ENCODE assay signal across 17 mouse cellular contexts in the genomic region with DNA sequence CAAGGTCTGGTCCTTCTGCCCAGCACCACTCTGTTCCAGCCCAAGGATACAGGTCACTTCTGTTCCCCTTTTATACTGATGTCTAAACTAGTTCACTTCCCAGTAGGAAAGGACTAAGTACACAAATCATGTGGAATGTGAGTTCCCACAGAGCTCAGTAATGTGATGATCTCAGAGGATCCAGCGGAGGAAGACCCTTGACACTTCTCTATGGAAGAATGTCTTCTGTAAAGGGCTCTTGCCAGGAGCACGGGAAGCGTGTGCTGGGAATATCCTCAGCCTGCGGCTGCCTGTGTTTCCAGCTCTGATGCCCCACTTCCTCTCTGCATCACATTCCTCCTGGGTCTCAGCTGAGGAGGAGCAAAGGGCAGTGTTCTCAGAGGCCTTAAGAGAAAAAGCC. TPM values are rescaled to one million over a fixed set of nuclear protein-coding genes. Genes with fewer than 3 reads are reported as not detected.
DNase-seq lines count a peak whose midpoint lies in the region; ATAC-seq and TF ChIP-seq lines count a peak whose summit lies in the region.
"Had no signal": no experiment of that assay in that cellular context is flagged by ENCODE, and none has a peak within 500 bp of the region (broad histone marks: within the 10 kb centered on the region; RNA-seq: fewer than 3 reads in every experiment).

No protein-coding gene starts in this region.

- H3K9ac ChIP-seq in hindbrain, embryonic 13.5 days: no peak overlapping the region
- H3K9ac ChIP-seq: embryonic facial prominence, embryonic 12.5 days; hindbrain, embryonic 12.5 days; lung, embryonic 15.5 days; midbrain, embryonic 13.5 days; stomach, embryonic 15.5 days had no signal

- H3K9me3 ChIP-seq in hindbrain, embryonic 13.5 days: no peaks in the 10 kb centered on the region
- H3K9me3 ChIP-seq: embryonic facial prominence, embryonic 12.5 days; forebrain, embryonic 10.5 days; hindbrain, embryonic 12.5 days; lung, embryonic 15.5 days; midbrain, embryonic 13.5 days; stomach, embryonic 15.5 days had no signal

- no peak for ATAC-seq in hindbrain, embryonic 13.5 days (ENCODE audit: low FRiP score)
- ATAC-seq: midbrain, embryonic 13.5 days had no signal

- no peaks in the 10 kb centered on the region for H3K36me3 ChIP-seq in hindbrain, embryonic 13.5 days
- H3K36me3 ChIP-seq: hindbrain, embryonic 12.5 days; lung, embryonic 15.5 days; stomach, embryonic 15.5 days had no signal

- no peaks in the 10 kb centered on the region for H3K27me3 ChIP-seq in hindbrain, embryonic 13.5 days
- H3K27me3 ChIP-seq: embryonic facial prominence, embryonic 12.5 days; hindbrain, embryonic 12.5 days; lung, embryonic 15.5 days; midbrain, embryonic 13.5 days; stomach, embryonic 15.5 days had no signal

- intact Hi-C loops in gastrocnemius, adult 2 months (cut with DNase I): no loop called here
- intact Hi-C loops in gastrocnemius, postnatal 36 days (cut with DNase I): no loop called here
- intact Hi-C loops in heart, postnatal 14 days (cut with DNase I): loop anchor here (5.0 kb wide), 1 partner anchor 34 kb away; no protein-coding TSS in a partner anchor

- H3K27ac ChIP-seq in gastrocnemius, adult 2 months: peak overlapping the region; percentile 35; the same call in 1 of the 2 replicates
- H3K27ac ChIP-seq in hindbrain, embryonic 13.5 days: no peak overlapping the region
- H3K27ac ChIP-seq: embryonic facial prominence, embryonic 12.5 days; forebrain, embryonic 10.5 days; hindbrain, embryonic 12.5 days; midbrain, embryonic 13.5 days; stomach, embryonic 15.5 days had no signal

- peaks cover 72% of the 10 kb centered on the region for H3K4me1 ChIP-seq in hindbrain, embryonic 13.5 days (replicated peaks)

- H3K4me2 ChIP-seq in hindbrain, embryonic 13.5 days: no peak overlapping the region
- H3K4me2 ChIP-seq: embryonic facial prominence, embryonic 12.5 days; hindbrain, embryonic 12.5 days; lung, embryonic 15.5 days; midbrain, embryonic 13.5 days; stomach, embryonic 15.5 days had no signal

- DNase-seq in gastrocnemius, adult 2 months: no peak
- DNase-seq in gastrocnemius, postnatal 36 days: no peak
- peak; percentile 25 for DNase-seq in R1 (ENCODE audit: low read depth, low spot score)
- DNase-seq in heart, postnatal 14 days: peak; percentile 33 to 36
- peak; percentile 77 for DNase-seq in kidney, postnatal 14 days
- DNase-seq in urinary bladder, postnatal 36 days (ENCODE audit: low spot score in 2 of 2): no peak
- no peak for DNase-seq in ovary, postnatal 14 days (ENCODE audit: low spot score)
- DNase-seq: cerebellum, postnatal 10 days; thymus, postnatal 25 days had no signal

- H3K4me3 ChIP-seq in gastrocnemius, adult 2 months: no peak overlapping the region
- no peak overlapping the region for H3K4me3 ChIP-seq in hindbrain, embryonic 13.5 days
- H3K4me3 ChIP-seq: embryonic facial prominence, embryonic 12.5 days; forebrain, embryonic 10.5 days; hindbrain, embryonic 12.5 days; lung, embryonic 15.5 days; midbrain, embryonic 13.5 days; stomach, embryonic 15.5 days had no signal

- TF ChIP-seq CTCF in gastrocnemius, adult 2 months (IDR thresholded peaks at IDR 0.05): no peak

- WGBS in hindbrain, embryonic 13.5 days: 64% methylated on average over 4 of the region's 4 CpGs

RNA-seq across cellular contexts. Expression of a gene that starts 4.5 kb away (rescaled TPM):
- total RNA-seq in gastrocnemius, adult 2 months (2021): 10 to 100 TPM in 1 of 2 experiments, 1 to 10 TPM in 1; 8.8 to 13.1 TPM
- total RNA-seq in gastrocnemius, postnatal 36 days (2021): 10 to 100 TPM in 1 of 2 experiments, 1 to 10 TPM in 1; 8.9 to 13.0 TPM
- 10 to 100 TPM; 43.4 to 46.4 TPM for total RNA-seq in heart, postnatal 14 days (2021)
- 78.7 and 87.9 TPM in 2 replicates for polyA plus RNA-seq in hindbrain, embryonic 13.5 days (2015; fragmentation: Nextera tagmentation; extraction: Ambion mirVana)
- total RNA-seq: MEL had no signal

Comparison
In these comparisons a context has a peak if more than half of its experiments do, and no peak if none do; other contexts are left out.
1. DNase-seq: peak in R1 (single experiment), heart, postnatal 14 days (2 of 2) and kidney, postnatal 14 days (single experiment); none in gastrocnemius, adult 2 months (single experiment), gastrocnemius, postnatal 36 days (0 of 2), urinary bladder, postnatal 36 days (0 of 2) and ovary, postnatal 14 days (single experiment).